Mouse (Mus musculus) cerebellum, adult 9-11 months (tissue): ENCODE data around the gene Olfr1458.

Experiments used
- DNase-seq: peaks from one replicate; pipeline ENCODE4 v3.0.0; 2022

Gene Olfr1458

DNA sequence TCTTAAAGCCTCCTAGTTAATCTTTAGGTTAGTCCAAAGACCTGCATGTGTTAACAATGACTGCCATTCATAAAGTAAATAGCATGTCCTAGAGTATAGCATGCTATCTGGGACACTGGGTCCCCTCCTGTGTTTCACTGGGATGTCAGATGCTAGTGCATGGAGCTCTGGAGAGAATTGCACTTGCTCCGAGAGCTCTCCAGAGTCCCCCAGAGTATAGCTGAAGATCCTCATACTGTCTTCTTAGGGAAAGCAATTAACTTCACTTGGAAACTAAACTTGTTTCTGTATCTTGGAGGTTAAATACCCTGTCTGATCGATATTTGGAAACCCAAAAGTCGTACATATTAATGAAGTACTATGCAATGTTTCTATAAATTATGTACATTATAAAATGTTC, at the start of gene Olfr1458:
Gene Olfr1458, minus strand, starts transcription at position 101 of the 400 bp plus-strand sequence.
- no peak for DNase-seq

DNA sequence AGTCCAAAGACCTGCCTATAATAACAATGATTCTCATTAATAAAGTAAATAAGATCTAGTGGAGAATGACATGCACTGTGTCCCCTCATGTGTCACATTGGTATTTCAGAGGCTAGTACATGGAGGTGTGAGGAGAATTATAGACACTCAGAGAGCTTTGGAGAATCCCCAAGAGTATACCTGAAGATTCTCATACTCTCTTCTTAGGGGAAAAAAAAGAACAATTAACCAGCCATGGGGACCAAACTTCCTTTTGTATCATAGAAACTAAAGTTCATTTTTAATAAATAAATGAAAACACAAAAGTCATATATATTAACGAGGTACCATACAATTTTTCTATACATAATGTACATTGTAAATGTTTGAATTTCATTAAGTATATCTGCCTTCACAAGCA, 42.9 kb upstream of the Olfr1458 start, which contains the start of gene Olfr1459:
Gene Olfr1459, minus strand, starts transcription at position 101 of the 400 bp plus-strand sequence.
- DNase-seq, result no peak

DNA sequence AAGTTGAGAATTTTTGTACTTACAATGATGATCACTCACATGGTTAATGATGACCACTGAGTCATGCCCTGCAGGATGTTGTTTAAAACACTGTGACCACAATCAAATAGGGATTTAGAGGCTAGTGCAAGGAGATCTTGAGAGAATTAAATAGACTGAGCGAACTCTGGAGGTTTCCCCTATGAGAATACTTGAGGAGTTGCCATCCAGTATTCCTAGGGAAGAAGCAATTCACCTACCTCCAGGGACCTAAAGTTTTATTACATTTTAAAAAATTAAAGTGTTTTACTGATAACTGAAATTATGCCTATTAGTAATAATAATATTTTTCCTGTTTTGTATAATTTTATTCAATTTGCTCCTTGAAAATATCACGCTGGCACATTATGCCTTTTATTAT, 8.8 kb downstream of the Olfr1458 start, which contains the start of gene Olfr1457:
Gene Olfr1457, minus strand, starts transcription at position 101 of the 400 bp plus-strand sequence.
- no peak for DNase-seq

DNA sequence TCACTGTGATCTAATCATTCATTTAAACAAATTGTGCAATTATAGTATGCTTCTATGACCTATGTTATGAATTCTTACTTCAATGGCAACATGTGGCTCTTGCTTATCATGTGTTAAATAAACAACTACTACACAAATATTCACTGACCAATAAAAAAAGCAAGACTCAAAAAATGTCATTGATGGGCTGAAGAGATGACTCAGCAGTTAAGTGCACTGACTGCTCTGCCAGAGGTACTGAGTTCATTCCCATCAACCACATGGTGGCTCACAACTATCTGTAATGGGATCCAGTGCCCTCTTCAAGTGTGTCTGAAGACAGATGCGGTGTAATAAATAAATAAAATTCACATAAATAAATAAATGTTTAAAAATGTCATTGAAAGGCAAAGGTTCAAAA, 12.7 kb downstream of the Olfr1458 start:
- no peak for DNase-seq

DNA sequence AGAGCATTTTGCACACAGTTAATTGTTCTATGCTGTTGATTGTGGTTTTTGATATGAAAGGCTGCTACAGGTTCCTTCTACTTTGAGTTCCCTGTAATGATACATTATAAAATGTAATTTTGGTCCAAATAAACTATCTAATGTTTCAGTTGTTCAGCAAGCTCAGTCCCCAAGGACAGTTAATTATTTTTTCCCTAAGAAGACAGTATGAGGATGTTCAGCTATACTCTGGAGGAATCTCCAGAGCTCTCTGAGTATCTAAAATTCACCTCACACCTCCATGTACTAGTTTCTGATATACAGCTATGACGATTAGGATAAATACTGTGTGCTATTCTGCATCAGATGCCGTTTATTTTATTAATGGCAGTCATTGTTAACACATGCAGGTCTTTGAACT, 46.3 kb downstream of the Olfr1458 start, which contains the start of gene Olfr1454:
Gene Olfr1454, plus strand, starts transcription at position 301 of the 400 bp plus-strand sequence.
- no peak for DNase-seq
